Mouse (Mus musculus): Measurements from ENCODE around the gene Fgf2.

Fgf2 gene

DNA sequence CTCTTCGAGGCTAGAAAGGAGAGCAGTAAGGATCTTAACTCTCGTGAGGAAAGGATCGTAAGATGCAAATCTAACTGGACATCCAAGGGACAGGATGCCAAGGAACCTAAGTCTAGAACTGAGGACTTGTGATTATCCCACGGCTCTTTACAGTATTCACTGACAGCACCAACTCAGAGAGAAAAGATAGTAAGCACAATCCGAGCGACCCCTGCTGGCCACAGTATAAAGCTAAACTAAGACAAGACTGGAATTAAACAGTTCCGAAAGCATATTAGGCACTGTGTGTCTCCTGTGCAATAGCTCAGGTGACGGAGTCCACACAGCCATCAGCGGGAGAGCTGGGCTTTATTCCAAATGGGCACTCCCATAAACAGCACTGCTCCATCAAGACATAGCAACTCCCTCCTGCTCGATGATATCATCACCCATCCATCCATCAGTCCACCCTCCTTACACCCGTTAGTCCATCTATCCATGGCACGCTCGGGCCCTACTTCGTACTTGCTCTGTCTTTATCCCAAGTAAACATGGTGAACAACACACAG, 66.3 kb downstream of the Fgf2 start:
- peak; percentile 54 to 72 for DNase-seq (ENCODE audit: low spot score in 2 of 2)

DNA sequence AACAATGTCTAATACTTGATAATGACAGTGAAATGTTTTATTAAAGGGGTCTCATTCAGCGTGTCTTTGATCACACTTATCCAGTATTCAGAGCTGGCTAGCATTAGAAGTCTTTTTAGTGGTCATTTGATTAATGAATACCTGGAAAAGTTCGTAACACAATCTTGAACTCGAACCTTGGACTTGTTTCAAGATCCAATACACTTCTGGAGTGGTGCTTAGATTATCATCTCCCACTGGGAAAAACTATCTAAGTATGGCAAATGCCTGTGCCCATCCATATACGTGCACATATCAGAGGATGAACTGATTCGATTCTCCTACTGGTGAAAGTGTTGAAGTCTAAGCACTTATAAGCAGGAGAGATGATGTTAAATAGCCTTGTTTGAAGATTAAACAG, 70.2 kb downstream of the Fgf2 start:
- DNase-seq (ENCODE audit: low spot score in 2 of 2): no peak

DNA sequence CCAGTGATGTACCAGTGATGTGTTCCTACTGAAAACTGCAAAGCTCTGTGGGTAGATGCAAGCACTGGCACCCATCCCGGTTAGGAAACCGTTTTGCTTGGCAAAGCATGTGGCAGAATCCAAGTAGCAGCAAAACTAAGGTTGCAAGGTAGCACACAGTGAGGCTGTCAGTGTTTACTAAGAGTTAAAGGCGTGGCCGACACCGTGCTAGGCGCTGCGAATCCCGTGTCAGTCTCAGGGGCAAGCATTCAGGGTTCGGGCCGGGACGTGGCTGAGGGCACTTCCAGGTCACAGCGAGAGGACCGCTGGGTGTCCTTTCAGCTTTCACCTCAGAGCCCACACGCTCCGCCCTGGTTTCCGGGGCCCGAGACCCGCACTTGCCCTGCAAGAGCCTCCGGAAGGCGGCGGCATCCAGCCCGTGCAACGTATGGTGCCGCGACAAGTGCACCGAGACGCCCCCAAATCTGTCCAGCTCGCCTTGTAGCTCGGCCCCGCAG, 70.9 kb downstream of the Fgf2 start:
- DNase-seq (ENCODE audit: low spot score in 2 of 2): peak; percentile 87 to 88

DNA sequence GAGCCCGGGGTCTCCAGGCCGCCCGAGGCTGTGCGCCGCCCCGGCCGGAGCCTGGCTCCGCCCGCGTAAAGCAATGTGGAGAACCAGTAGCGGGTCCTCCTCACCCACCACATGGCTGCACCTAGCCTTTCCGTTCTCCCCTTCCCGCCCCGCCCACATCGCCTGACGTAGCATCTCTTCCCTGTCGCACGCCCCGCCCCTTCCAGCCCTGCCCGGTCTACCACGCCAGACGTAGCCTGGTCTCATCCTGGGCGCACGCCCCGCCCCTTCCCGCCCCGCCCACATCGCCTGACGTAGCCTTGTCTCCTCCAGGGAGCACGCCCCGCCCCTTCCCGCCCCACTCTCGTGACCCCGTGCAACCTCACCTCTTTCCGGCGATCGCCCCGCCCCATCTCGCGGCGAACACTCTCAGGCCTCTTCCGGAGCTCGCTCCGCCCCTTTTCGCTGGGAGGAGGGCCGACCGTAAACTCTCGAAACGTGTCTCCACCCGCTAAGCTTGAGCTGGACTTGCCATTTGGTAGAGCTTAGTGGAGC, 71.4 kb downstream of the Fgf2 start, which contains the start of gene Spata5:
Spata5 (plus strand) TSS at position 439 of the 534 bp plus-strand sequence.
- peak; percentile 94 to 97 for DNase-seq (ENCODE audit: low spot score in 2 of 2)

DNA sequence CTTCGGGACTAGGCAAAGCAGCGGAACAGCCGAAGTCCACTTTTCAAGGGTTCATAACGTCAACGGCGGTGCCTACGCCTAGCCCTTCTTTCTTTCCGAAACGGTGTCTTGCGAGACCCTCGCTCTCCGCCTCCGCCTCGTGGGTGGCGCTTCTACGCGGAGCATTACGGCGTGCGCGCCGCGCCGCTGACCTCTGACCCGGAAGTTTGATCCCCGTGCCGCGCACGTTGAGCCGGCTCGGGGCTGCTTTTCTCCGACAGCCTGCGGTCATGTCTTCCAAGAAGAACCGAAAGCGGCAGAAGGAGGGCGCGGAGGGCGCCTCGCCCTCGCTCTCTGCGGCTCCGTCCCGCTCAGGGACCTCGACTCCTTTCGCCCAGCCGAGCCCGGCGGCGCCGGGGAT, 71.9 kb downstream of the Fgf2 start, which contains the start of gene Nudt6:
Nudt6 (minus strand) TSS at position 140 of the 400 bp plus-strand sequence.
- DNase-seq (ENCODE audit: low spot score in 2 of 2): peak; percentile 85 to 90

DNA sequence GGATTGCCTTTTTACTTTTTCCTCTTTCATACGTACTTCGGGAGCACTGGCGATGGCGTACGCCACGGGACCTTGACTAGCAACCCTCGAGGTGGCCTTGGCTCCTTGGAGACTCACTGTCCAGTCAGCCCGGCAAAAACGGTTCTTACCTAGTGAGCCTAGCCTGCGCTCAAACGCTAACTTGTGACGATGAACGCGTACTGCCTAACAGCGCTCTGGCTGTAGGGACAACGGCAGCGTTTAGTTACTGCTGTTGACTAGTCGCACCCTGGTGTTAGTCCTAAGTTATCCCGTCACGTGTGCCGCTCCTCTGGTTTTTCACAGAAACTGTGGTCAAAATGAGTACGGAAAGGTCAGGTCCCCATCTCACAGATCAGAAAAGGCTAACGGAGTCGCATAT, 72.5 kb downstream of the Fgf2 start:
- DNase-seq (ENCODE audit: low spot score in 2 of 2): peak in 1 of 2 experiments; percentile 24

DNA sequence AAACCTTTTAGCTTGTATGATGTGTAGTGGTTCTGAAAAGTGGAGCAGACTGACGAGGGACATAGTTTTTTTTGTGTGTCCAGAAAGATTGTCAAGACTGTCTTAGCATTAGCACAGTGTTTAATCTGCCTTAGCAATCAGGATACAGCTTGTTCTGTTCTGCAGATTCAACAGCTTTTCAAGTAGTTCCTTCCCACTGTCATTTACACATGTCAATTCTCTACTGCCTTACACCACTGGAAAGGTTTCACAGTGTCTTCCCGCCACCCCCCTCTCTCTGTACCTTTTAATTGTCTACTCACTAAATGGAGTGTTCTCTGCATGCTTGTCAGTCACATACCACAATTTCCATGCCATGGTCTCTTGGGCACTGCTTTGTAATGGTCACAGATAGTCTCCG, 73.0 kb downstream of the Fgf2 start:
- DNase-seq (ENCODE audit: low spot score in 2 of 2): no peak

DNA sequence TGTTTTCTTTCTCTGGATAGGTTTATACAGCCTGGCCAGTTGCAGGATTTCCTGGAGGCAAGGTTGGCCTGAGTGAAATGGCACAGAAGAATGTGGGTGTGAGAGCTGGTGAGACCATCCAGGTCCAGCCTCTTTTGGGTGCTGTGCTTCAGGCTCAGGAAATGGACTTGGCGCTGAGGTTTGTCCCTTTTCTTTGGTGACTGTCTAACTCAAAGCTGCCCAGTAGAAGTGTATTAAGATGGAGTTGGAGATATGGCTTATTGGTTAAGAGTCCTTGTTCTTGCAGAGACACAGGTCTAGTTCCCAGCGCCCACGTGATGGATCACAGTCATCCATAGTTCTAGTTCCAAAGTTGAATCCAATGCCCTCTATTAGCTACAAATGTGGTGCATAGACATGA, 77.9 kb downstream of the Fgf2 start:
- DNase-seq (ENCODE audit: low spot score in 2 of 2): no peak

DNA sequence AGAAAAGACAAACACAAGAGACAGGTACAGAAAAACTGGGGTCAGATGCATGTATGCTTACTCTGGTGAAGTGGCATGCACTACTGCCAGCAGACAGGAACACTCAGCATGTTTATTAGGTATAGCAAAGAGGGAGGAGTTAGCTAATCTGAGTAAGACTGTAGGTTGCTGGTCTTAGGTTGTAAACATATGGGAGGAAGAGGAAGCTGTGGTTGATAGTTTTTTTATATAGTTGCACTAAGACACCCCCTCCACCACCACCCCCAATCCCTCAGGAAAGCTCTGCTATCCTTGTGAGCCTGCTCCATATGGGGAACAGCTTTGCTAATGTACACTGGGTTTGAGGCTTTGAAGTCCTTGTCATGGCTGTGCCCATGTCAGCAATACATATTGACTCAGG, 82.2 kb downstream of the Fgf2 start:
- no peak for DNase-seq (ENCODE audit: low spot score in 2 of 2)

DNA sequence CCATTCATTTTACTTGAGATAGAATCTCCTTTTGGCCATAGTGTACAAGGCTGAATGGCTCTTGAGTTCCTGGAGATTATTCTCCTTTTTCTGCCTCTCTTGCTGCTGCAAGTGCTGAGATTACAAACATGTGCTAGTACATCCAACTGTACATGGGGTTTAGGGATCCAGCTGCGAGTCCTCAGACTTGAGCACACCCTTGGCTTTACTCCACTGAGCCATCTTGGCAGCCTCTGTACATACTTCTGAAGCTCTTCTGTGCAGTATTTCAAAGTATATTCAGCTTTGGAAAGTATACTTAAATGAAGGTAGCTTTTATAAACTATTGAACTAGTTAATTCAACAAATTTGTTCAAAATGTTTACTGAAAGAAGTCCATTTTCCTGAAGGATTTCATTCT, 91.6 kb downstream of the Fgf2 start:
- DNase-seq (ENCODE audit: low spot score in 2 of 2): no peak

DNA sequence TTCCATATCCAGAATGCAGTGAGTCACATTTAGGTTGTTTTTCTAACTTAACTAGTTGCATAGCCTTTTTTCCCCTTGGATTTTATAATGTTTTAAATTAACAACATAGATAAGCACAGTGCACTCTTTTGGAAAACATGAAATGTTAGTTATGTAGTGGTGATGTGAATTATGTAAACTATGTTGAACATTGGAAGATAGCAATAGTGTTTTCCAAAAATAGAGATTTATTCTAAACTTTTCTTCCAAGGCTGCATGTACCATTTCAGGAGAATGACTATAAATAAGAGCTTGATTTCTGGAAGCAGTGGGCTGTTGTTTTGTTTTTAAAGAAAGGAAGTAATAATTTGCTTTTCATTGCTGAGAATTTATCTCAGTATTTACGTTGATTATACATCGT, 95.3 kb downstream of the Fgf2 start:
- no peak for DNase-seq (ENCODE audit: low spot score in 2 of 2)

DNA sequence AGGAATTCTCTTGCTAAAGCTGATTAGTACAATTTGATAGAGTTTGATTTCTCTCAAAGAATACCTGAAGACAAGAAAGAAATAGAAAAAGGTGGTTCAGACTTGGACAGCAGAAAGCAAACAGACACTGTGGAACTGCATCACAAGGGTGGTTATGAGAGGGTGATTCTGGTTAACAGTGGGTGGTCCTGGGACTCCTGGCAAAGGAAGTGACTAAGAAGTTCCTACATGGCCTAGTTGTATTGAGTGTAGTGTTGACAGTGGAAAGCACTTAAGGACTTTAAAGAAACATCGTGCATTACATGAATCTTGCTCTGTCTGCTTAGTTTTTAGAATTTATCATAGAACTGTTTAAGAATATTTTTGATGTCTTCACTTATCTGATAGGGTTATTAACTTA, 107.8 kb downstream of the Fgf2 start:
- no peak for DNase-seq (ENCODE audit: low spot score in 2 of 2)
